ENCODE assay signal across 8 mouse cellular contexts in genomic region chr8:70598283-70598682, GRCm38 (mm10). TPM values are rescaled to one million over a fixed set of nuclear protein-coding genes. Genes with fewer than 3 reads are reported as not detected.
A peak's percentile ranks its signal among the peaks of the same experiment; 100 is the strongest.
DNase-seq lines count a peak whose midpoint lies in the region; ATAC-seq and TF ChIP-seq lines count a peak whose summit lies in the region.

No protein-coding gene starts in this region.

- no peaks in the 10 kb centered on the region for H3K79me2 ChIP-seq in heart, adult 2 months (replicated peaks; ENCODE audit: control insufficient read depth, insufficient read depth, low read length)

- peak overlapping the region; percentile 64 for H3K4me3 ChIP-seq in embryonic facial prominence, embryonic 10.5 days
- H3K4me3 ChIP-seq in heart, adult 2 months = peak overlapping the region; percentile 43
- H3K4me3 ChIP-seq in limb, embryonic 15.5 days = peak overlapping the region; percentile 48
- H3K4me3 ChIP-seq in midbrain, postnatal 0 days (ENCODE audit: low read depth, low read length) = peak overlapping the region; percentile 30

- no peak for TF ChIP-seq EP300 in heart, adult 2 months (IDR thresholded peaks at IDR 0.05; ENCODE audit: insufficient read depth, low read depth, low read length)

- peak; percentile 68 to 69 for DNase-seq in adrenal gland, postnatal 4 days (ENCODE audit: low spot score in 2 of 2)
- peak; percentile 90 for DNase-seq in embryonic facial prominence, embryonic 10.5 days (ENCODE audit: low spot score)
- DNase-seq in heart, adult 2 months = peak; percentile 76 to 80
- peak; percentile 90 for DNase-seq in kidney, adult 9 months
- peak; percentile 81 for DNase-seq in midbrain, postnatal 0 days (ENCODE audit: low spot score)
- peak; percentile 81 for DNase-seq in testis, postnatal 14 days (ENCODE audit: low spot score)
- no peak for DNase-seq in spleen, adult 18-20 months

- H3K9me3 ChIP-seq in embryonic facial prominence, embryonic 10.5 days = peaks cover 11% of the 10 kb centered on the region; the same call in 1 of the 2 replicates
- H3K9me3 ChIP-seq in limb, embryonic 15.5 days = no peaks in the 10 kb centered on the region
- H3K9me3 ChIP-seq in midbrain, postnatal 0 days (ENCODE audit: low read length) = no peaks in the 10 kb centered on the region

- WGBS in embryonic facial prominence, embryonic 10.5 days = 1% methylated on average over 29 of the region's 29 CpGs
- WGBS in heart, adult 2 months = 50% methylated on average over 29 of the region's 29 CpGs
- WGBS in limb, embryonic 15.5 days = 3% methylated on average over 29 of the region's 29 CpGs
- WGBS in midbrain, postnatal 0 days = 5% methylated on average over 29 of the region's 29 CpGs

- H3K4me1 ChIP-seq in embryonic facial prominence, embryonic 10.5 days = peaks cover 86% of the 10 kb centered on the region
- H3K4me1 ChIP-seq in heart, adult 2 months (ENCODE audit: control insufficient read depth, insufficient read depth, low read length) = peaks cover 4% of the 10 kb centered on the region
- H3K4me1 ChIP-seq in limb, embryonic 15.5 days = peaks cover 76% of the 10 kb centered on the region
- H3K4me1 ChIP-seq in midbrain, postnatal 0 days (ENCODE audit: insufficient read depth, low read length) = peaks cover 24% of the 10 kb centered on the region; the same call in 1 of the 2 replicates

- no peak for ATAC-seq in limb, embryonic 15.5 days (ENCODE audit: insufficient number of reproducible peaks, low FRiP score, low TSS enrichment, low read depth)
- ATAC-seq in midbrain, postnatal 0 days (ENCODE audit: low FRiP score) = no peak

- H3K27me3 ChIP-seq in embryonic facial prominence, embryonic 10.5 days (replicated peaks; ENCODE audit: low read depth, poor library complexity, severe bottlenecking) = peaks cover 40% of the 10 kb centered on the region
- H3K27me3 ChIP-seq in heart, adult 2 months (ENCODE audit: control insufficient read depth, insufficient read depth, low read length) = no peaks in the 10 kb centered on the region
- H3K27me3 ChIP-seq in limb, embryonic 15.5 days = no peaks in the 10 kb centered on the region
- no peaks in the 10 kb centered on the region for H3K27me3 ChIP-seq in midbrain, postnatal 0 days (ENCODE audit: insufficient read depth, low read length)

- H3K4me2 ChIP-seq in limb, embryonic 15.5 days = peak overlapping the region; percentile 79
- H3K4me2 ChIP-seq in midbrain, postnatal 0 days (ENCODE audit: low read depth, low read length, poor library complexity, severe bottlenecking) = peak overlapping the region; percentile 52

- H3K27ac ChIP-seq in embryonic facial prominence, embryonic 10.5 days (replicated peaks) = peak overlapping the region; percentile 81
- H3K27ac ChIP-seq in heart, adult 2 months = peak overlapping the region; percentile 12; the same call in 1 of the 2 replicates
- peak overlapping the region; percentile 61 for H3K27ac ChIP-seq in limb, embryonic 15.5 days
- no peak overlapping the region for H3K27ac ChIP-seq in midbrain, postnatal 0 days (ENCODE audit: low read depth, low read length)

- TF ChIP-seq POLR2A in heart, adult 2 months (IDR thresholded peaks at IDR 0.05; ENCODE audit: insufficient read depth, low read depth, low read length) = no peak

- H3K36me3 ChIP-seq in embryonic facial prominence, embryonic 10.5 days (replicated peaks) = peaks cover 63% of the 10 kb centered on the region
- no peaks in the 10 kb centered on the region for H3K36me3 ChIP-seq in heart, adult 2 months (ENCODE audit: control insufficient read depth, insufficient read depth, low read length)
- peaks cover 37% of the 10 kb centered on the region for H3K36me3 ChIP-seq in limb, embryonic 15.5 days
- peaks cover 16% of the 10 kb centered on the region for H3K36me3 ChIP-seq in midbrain, postnatal 0 days (ENCODE audit: insufficient read depth, low read length)

- H3K9ac ChIP-seq in heart, adult 2 months (ENCODE audit: low read depth, low read length) = peak overlapping the region; percentile 18
- peak overlapping the region; percentile 51 for H3K9ac ChIP-seq in limb, embryonic 15.5 days
- H3K9ac ChIP-seq in midbrain, postnatal 0 days (replicated peaks; ENCODE audit: low read length, poor library complexity, severe bottlenecking) = peak overlapping the region; percentile 56

- intact Hi-C loops in heart, adult 2 months (cut with DNase I) = loop anchor here (10.0 kb wide), 1 partner anchor 53 kb away; no protein-coding TSS in a partner anchor

- peak; percentile 79 for TF ChIP-seq CTCF in heart, adult 2 months (IDR thresholded peaks at IDR 0.05)
- peak; percentile 79 for TF ChIP-seq CTCF in midbrain, postnatal 0 days (IDR thresholded peaks at IDR 0.05)

RNA-seq across cellular contexts. Expression of gene Isyna1, which starts 4.1 kb away (rescaled TPM):
- 10 to 100 TPM; 82.6 to 88.9 TPM for total RNA-seq in adrenal gland, postnatal 4 days (2021)
- 184 and 187 TPM in 2 replicates for polyA plus RNA-seq in embryonic facial prominence, embryonic 10.5 days (2016; fragmentation: Nextera tagmentation; extraction: Ambion mirVana)
- total RNA-seq in heart, adult 2 months (2021) = 10 to 100 TPM; 26.7 to 28.3 TPM
- polyA plus RNA-seq in heart, adult 2 months (2012; rRNA removed) = 40.3 and 41.6 TPM in 2 replicates
- polyA plus RNA-seq in limb, embryonic 15.5 days (2015; fragmentation: Nextera tagmentation; extraction: Ambion mirVana) = 111 and 123 TPM in 2 replicates
- 176 and 180 TPM in 2 replicates for total RNA-seq in midbrain, postnatal 0 days (2014; rRNA removed)
- polyA plus RNA-seq in midbrain, postnatal 0 days (2015; fragmentation: Nextera tagmentation; extraction: Ambion mirVana) = 140 and 146 TPM in 2 replicates

RNA-seq across cellular contexts. Expression of gene Ssbp4, which starts 10.4 kb away (rescaled TPM):
- total RNA-seq in adrenal gland, postnatal 4 days (2021) = 100 to 1,000 TPM; 137 to 154 TPM
- polyA plus RNA-seq in embryonic facial prominence, embryonic 10.5 days (2016; fragmentation: Nextera tagmentation; extraction: Ambion mirVana) = 105 and 109 TPM in 2 replicates
- 10 to 100 TPM; 34.6 to 35.8 TPM for total RNA-seq in heart, adult 2 months (2021)
- 45.6 and 72.8 TPM in 2 replicates for polyA plus RNA-seq in heart, adult 2 months (2012; rRNA removed)
- polyA plus RNA-seq in limb, embryonic 15.5 days (2015; fragmentation: Nextera tagmentation; extraction: Ambion mirVana) = 119 and 120 TPM in 2 replicates
- total RNA-seq in midbrain, postnatal 0 days (2014; rRNA removed) = 279 and 392 TPM in 2 replicates
- polyA plus RNA-seq in midbrain, postnatal 0 days (2015; fragmentation: Nextera tagmentation; extraction: Ambion mirVana) = 230 and 247 TPM in 2 replicates

RNA-seq across cellular contexts. Expression of gene Lrrc25, which starts 17.7 kb away (rescaled TPM):
- total RNA-seq in adrenal gland, postnatal 4 days (2021) = 1 to 10 TPM; 2.9 to 3.8 TPM
- 0.77 and 0.79 TPM in 2 replicates for polyA plus RNA-seq in embryonic facial prominence, embryonic 10.5 days (2016; fragmentation: Nextera tagmentation; extraction: Ambion mirVana)
- 1 to 10 TPM; 1.6 to 1.8 TPM for total RNA-seq in heart, adult 2 months (2021)
- 3.6 and 4.5 TPM in 2 replicates for polyA plus RNA-seq in heart, adult 2 months (2012; rRNA removed)
- polyA plus RNA-seq in limb, embryonic 15.5 days (2015; fragmentation: Nextera tagmentation; extraction: Ambion mirVana) = 3.2 and 3.3 TPM in 2 replicates
- 1.8 and 2.2 TPM in 2 replicates for total RNA-seq in midbrain, postnatal 0 days (2014; rRNA removed)
- 0.74 and 1.4 TPM in 2 replicates for polyA plus RNA-seq in midbrain, postnatal 0 days (2015; fragmentation: Nextera tagmentation; extraction: Ambion mirVana)

RNA-seq across cellular contexts. Expression of gene Gdf15, which starts 34.0 kb away (rescaled TPM):
- total RNA-seq in adrenal gland, postnatal 4 days (2021) = 1 to 10 TPM in 1 of 2 experiments, under 1 TPM in 1; 0.59 to 1.8 TPM
- polyA plus RNA-seq in embryonic facial prominence, embryonic 10.5 days (2016; fragmentation: Nextera tagmentation; extraction: Ambion mirVana) = 0.14 TPM in 1 of 2 replicates, not detected in the other
- 1 to 10 TPM; 1.1 to 2.0 TPM for total RNA-seq in heart, adult 2 months (2021)
- polyA plus RNA-seq in heart, adult 2 months (2012; rRNA removed) = 0.38 and 3.8 TPM in 2 replicates
- 0.16 and 0.24 TPM in 2 replicates for polyA plus RNA-seq in limb, embryonic 15.5 days (2015; fragmentation: Nextera tagmentation; extraction: Ambion mirVana)
- 0.22 and 1.8 TPM in 2 replicates for total RNA-seq in midbrain, postnatal 0 days (2014; rRNA removed)
- 0.26 and 0.32 TPM in 2 replicates for polyA plus RNA-seq in midbrain, postnatal 0 days (2015; fragmentation: Nextera tagmentation; extraction: Ambion mirVana)

RNA-seq across cellular contexts. Expression of gene Ell, which starts 59.0 kb away (rescaled TPM):
- 10 to 100 TPM; 31.0 to 32.4 TPM for total RNA-seq in adrenal gland, postnatal 4 days (2021)
- polyA plus RNA-seq in embryonic facial prominence, embryonic 10.5 days (2016; fragmentation: Nextera tagmentation; extraction: Ambion mirVana) = 20.8 and 21.1 TPM in 2 replicates
- total RNA-seq in heart, adult 2 months (2021) = 10 to 100 TPM in 1 of 2 experiments, 1 to 10 TPM in 1; 9.6 to 12.0 TPM
- polyA plus RNA-seq in heart, adult 2 months (2012; rRNA removed) = 12.7 and 13.8 TPM in 2 replicates
- polyA plus RNA-seq in limb, embryonic 15.5 days (2015; fragmentation: Nextera tagmentation; extraction: Ambion mirVana) = 20.4 and 21.1 TPM in 2 replicates
- total RNA-seq in midbrain, postnatal 0 days (2014; rRNA removed) = 10.2 and 14.1 TPM in 2 replicates
- polyA plus RNA-seq in midbrain, postnatal 0 days (2015; fragmentation: Nextera tagmentation; extraction: Ambion mirVana) = 12.6 and 13.2 TPM in 2 replicates

Comparison
In these comparisons a context has a peak if more than half of its experiments do, and no peak if none do; other contexts are left out.
1. DNase-seq: peak in adrenal gland, postnatal 4 days (2 of 2), embryonic facial prominence, embryonic 10.5 days (single experiment), heart, adult 2 months (2 of 2), kidney, adult 9 months (single experiment), midbrain, postnatal 0 days (single experiment) and testis, postnatal 14 days (single experiment); none in spleen, adult 18-20 months (0 of 2).
2. Peak in every context shown above with its lines, with median percentiles within 50 percentile points of each other: H3K4me3 ChIP-seq and H3K9ac ChIP-seq.